Mouse (Mus musculus) midbrain, embryonic 10.5 days (tissue): ENCODE measurements around the gene Dlec1. TPM values are rescaled to one million over a fixed set of nuclear protein-coding genes. Genes with fewer than 3 reads are reported as not detected.

Source experiments
- DNase-seq: peaks from one replicate; pipeline ENCODE4 v3.0.0-alpha.2; 2017; ENCODE audit warnings: low spot score
- H3K27ac ChIP-seq: fragments of 300-500 bp; sonication (generic); replicated peaks from 2 replicates; pipeline ENCODE4 v1.5.1; 2016; ENCODE audit warnings: mild to moderate bottlenecking
- H3K27me3 ChIP-seq: fragments of 300-500 bp; sonication (generic); 2 replicates; pipeline ENCODE4 v1.6.1; 2016; ENCODE audit warnings: low read depth, mild to moderate bottlenecking; ENCODE audit not compliant: poor library complexity, severe bottlenecking
- H3K36me3 ChIP-seq: fragments of 300-500 bp; sonication (generic); 2 replicates; pipeline ENCODE4 v1.6.1; 2016; ENCODE audit warnings: mild to moderate bottlenecking, moderate library complexity
- H3K4me1 ChIP-seq: fragments of 300-500 bp; sonication (generic); 2 replicates; pipeline ENCODE4 v1.6.1; 2016
- H3K4me3 ChIP-seq: fragments of 300-500 bp; sonication (generic); 2 replicates; pipeline ENCODE4 v1.5.1; 2016; ENCODE audit warnings: mild to moderate bottlenecking, moderate library complexity
- H3K9me3 ChIP-seq: fragments of 300-500 bp; sonication (generic); replicated peaks from 2 replicates; pipeline ENCODE4 v1.6.1; 2016; ENCODE audit warnings: mild to moderate bottlenecking
- WGBS: fragments of 180-500 bp; shearing (Covaris S2); methylation state at CpG from one replicate; pipeline ENCODE4 v1.1.7; 2016; 5-methylcytosine and 5-hydroxymethylcytosine counted together
- polyA plus RNA-seq: library from polyadenylated mRNA; unstranded; fragments of >200 nt; fragmentation: Nextera tagmentation; extraction: Ambion mirVana; gene quantifications from 2 replicates; pipeline ENCODE4 v1.2.1, GENCODE M21; 2016

The Dlec1 gene
- polyA plus RNA-seq, 1 experiment from 2014 or later, result 0.58 TPM

GRCm38 (mm10) chr9:119122596-119123369 lies 20.5 kb downstream of the Dlec1 start:
- Histone ChIP-seq H3K4me3 (no peak overlapping the region), H3K4me1 (peaks cover 23% of the 10 kb centered on the region), H3K27ac (no peak overlapping the region), H3K27me3 (no peaks in the 10 kb centered on the region), H3K36me3 (no peaks in the 10 kb centered on the region), H3K9me3 (no peaks in the 10 kb centered on the region)
- no peak for DNase-seq
- 87% methylated on average over 18 of the region's 18 CpGs for WGBS

GRCm38 (mm10) chr9:119128436-119129181 lies 26.3 kb downstream of the Dlec1 start:
- 83% methylated on average over 12 of the region's 12 CpGs for WGBS
- H3K9me3 ChIP-seq, result no peaks in the 10 kb centered on the region
- no peaks in the 10 kb centered on the region for H3K27me3 ChIP-seq
- no peak for DNase-seq
- no peak overlapping the region for H3K27ac ChIP-seq
- H3K4me1 ChIP-seq, result peaks cover 19% of the 10 kb centered on the region
- no peak overlapping the region for H3K4me3 ChIP-seq
- H3K36me3 ChIP-seq, result no peaks in the 10 kb centered on the region

- Histone ChIP-seq H3K4me3 (no peak overlapping the region), H3K27me3 (no peaks in the 10 kb centered on the region), H3K27ac (no peak overlapping the region), H3K4me1 (peaks cover 14% of the 10 kb centered on the region), H3K36me3 (no peaks in the 10 kb centered on the region), H3K9me3 (no peaks in the 10 kb centered on the region)
- no peak for DNase-seq
- 70% methylated on average over 5 of the region's 5 CpGs for WGBS
Measured at GRCm38 (mm10) chr9:119130692-119131091, 28.4 kb downstream of the Dlec1 start.

- no peak for DNase-seq
- 80% methylated on average over 2 of the region's 2 CpGs for WGBS
- no peaks in the 10 kb centered on the region for H3K9me3 ChIP-seq
Measured at GRCm38 (mm10) chr9:119138836-119139235, 36.6 kb downstream of the Dlec1 start.

GRCm38 (mm10) chr9:119142066-119142465 lies 39.8 kb downstream of the Dlec1 start:
- Histone ChIP-seq H3K27me3 (no peaks in the 10 kb centered on the region), H3K36me3 (no peaks in the 10 kb centered on the region), H3K27ac (no peak overlapping the region), H3K4me1 (peaks cover 9% of the 10 kb centered on the region), H3K9me3 (no peaks in the 10 kb centered on the region), H3K4me3 (no peak overlapping the region)
- 86% methylated on average over 5 of the region's 5 CpGs for WGBS
- no peak for DNase-seq

More at GRCm38 (mm10) chr9:119138836-119139235, 36.6 kb downstream of the Dlec1 start:
- no peak overlapping the region for H3K27ac ChIP-seq
- no peak overlapping the region for H3K4me3 ChIP-seq
- no peaks in the 10 kb centered on the region for H3K36me3 ChIP-seq
- H3K4me1 ChIP-seq, result no peaks in the 10 kb centered on the region
- no peaks in the 10 kb centered on the region for H3K27me3 ChIP-seq

- 78% methylated on average over 9 of the region's 9 CpGs for WGBS
- no peaks in the 10 kb centered on the region for H3K36me3 ChIP-seq
- H3K27ac ChIP-seq, result no peak overlapping the region
- H3K27me3 ChIP-seq, result no peaks in the 10 kb centered on the region
- peaks cover 9% of the 10 kb centered on the region for H3K4me1 ChIP-seq
- no peak for DNase-seq
- no peak overlapping the region for H3K4me3 ChIP-seq
- H3K9me3 ChIP-seq, result no peaks in the 10 kb centered on the region
Measured at GRCm38 (mm10) chr9:119143372-119143771, 41.1 kb downstream of the Dlec1 start.

- H3K27me3 ChIP-seq, result no peaks in the 10 kb centered on the region
- H3K36me3 ChIP-seq, result no peaks in the 10 kb centered on the region
- peaks cover 9% of the 10 kb centered on the region for H3K4me1 ChIP-seq
- H3K27ac ChIP-seq, result no peak overlapping the region
- no peaks in the 10 kb centered on the region for H3K9me3 ChIP-seq
- H3K4me3 ChIP-seq, result no peak overlapping the region
- 85% methylated on average over 8 of the region's 8 CpGs for WGBS
- no peak for DNase-seq
Measured at GRCm38 (mm10) chr9:119144696-119145095, 42.4 kb downstream of the Dlec1 start.

GRCm38 (mm10) chr9:119145137-119145536 lies 42.9 kb downstream of the Dlec1 start:
- Histone ChIP-seq H3K4me3 (no peak overlapping the region), H3K36me3 (no peaks in the 10 kb centered on the region), H3K9me3 (no peaks in the 10 kb centered on the region), H3K27me3 (no peaks in the 10 kb centered on the region), H3K27ac (no peak overlapping the region), H3K4me1 (peaks cover 9% of the 10 kb centered on the region)
- WGBS, result 57% methylated on average over 10 of the region's 10 CpGs
- no peak for DNase-seq

- H3K27ac ChIP-seq, result no peak overlapping the region
- WGBS, result 66% methylated on average over 6 of the region's 6 CpGs
- H3K4me3 ChIP-seq, result no peak overlapping the region
- DNase-seq, result no peak
- no peaks in the 10 kb centered on the region for H3K27me3 ChIP-seq
- no peaks in the 10 kb centered on the region for H3K36me3 ChIP-seq
- peaks cover 9% of the 10 kb centered on the region for H3K4me1 ChIP-seq
- H3K9me3 ChIP-seq, result no peaks in the 10 kb centered on the region
Measured at GRCm38 (mm10) chr9:119145638-119146037, 43.4 kb downstream of the Dlec1 start.

GRCm38 (mm10) chr9:119146098-119146770 lies 44.0 kb downstream of the Dlec1 start:
- Histone ChIP-seq H3K4me3 (no peak overlapping the region), H3K4me1 (peaks cover 9% of the 10 kb centered on the region), H3K27me3 (no peaks in the 10 kb centered on the region), H3K27ac (no peak overlapping the region), H3K36me3 (no peaks in the 10 kb centered on the region), H3K9me3 (no peaks in the 10 kb centered on the region)
- 79% methylated on average over 13 of the region's 13 CpGs for WGBS
- no peak for DNase-seq

GRCm38 (mm10) chr9:119149601-119150000 lies 47.3 kb downstream of the Dlec1 start:
- Histone ChIP-seq H3K9me3 (no peaks in the 10 kb centered on the region), H3K4me3 (no peak overlapping the region), H3K36me3 (no peaks in the 10 kb centered on the region), H3K27ac (no peak overlapping the region), H3K27me3 (0 out of 2 replicates have a peak, but pooled peaks cover under 1% of the 10 kb centered on the region), H3K4me1 (peaks cover 9% of the 10 kb centered on the region)
- DNase-seq, result peak; percentile 66
- 29% methylated on average over 5 of the region's 5 CpGs for whole genome bisulfite sequencing

- H3K27ac ChIP-seq, result no peak overlapping the region
- H3K4me3 ChIP-seq, result no peak overlapping the region
- no peaks in the 10 kb centered on the region for H3K36me3 ChIP-seq
- H3K27me3 ChIP-seq, result peaks cover 19% of the 10 kb centered on the region
- H3K4me1 ChIP-seq, result peaks cover 9% of the 10 kb centered on the region
- 52% methylated on average over 2 of the region's 2 CpGs for WGBS
- H3K9me3 ChIP-seq, result no peaks in the 10 kb centered on the region
- no peak for DNase-seq
Measured at GRCm38 (mm10) chr9:119151751-119152150, 49.5 kb downstream of the Dlec1 start.
